Mouse (Mus musculus): ENCODE results near the gene Rab11b. TPM values are rescaled to one million over a fixed set of nuclear protein-coding genes. Genes with fewer than 3 reads are reported as not detected.
A peak's percentile ranks its signal among the peaks of the same experiment; 100 is the strongest.

Gene Rab11b
- polyA plus RNA-seq, 1 experiment: 73.4 TPM

DNA sequence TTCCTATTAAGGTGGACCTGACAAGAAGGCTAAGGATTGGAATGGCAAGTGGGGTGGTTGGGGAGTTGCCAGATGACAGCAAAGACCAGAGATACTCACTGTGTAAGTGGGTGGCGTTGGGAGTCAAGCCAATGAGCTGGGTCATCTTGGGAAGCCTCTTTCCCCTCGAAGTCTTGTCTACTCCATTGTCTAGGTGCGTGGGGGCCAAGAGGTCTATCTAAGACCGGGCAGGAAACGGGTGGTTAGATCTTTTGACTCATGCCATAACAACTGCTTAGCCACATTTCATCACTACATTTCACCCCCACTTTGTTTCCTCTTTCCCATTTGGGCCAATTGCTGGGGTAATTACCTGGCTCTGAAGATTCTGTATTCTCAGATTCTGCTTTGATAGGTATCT lies 20.1 kb upstream of the Rab11b start:
- Histone ChIP-seq H3K4me3 (ENCODE audit: insufficient read depth, low read depth, low read length) (peak overlapping the region; percentile 77), H3K27ac (replicated peaks; ENCODE audit: low read depth, low read length) (peak overlapping the region; percentile 98), H3K4me1 (ENCODE audit: control insufficient read depth, insufficient read depth, insufficient read length, low read length) (peaks cover 20% of the 10 kb centered on the region)

DNA sequence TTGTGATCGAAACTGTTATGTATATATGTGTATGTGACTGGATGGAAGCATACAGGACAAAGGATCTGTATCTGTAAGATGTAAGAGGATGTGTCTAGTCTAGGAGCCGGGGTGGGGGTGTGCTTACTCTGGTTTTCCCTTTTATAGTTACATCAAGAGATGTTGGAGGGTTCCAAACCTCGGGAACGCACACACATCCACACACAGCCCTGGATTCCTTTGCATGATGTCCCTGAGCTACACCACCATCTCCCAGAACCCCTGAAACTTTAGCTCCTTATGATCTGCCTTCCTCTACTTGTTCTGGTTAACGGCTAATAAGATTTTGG lies 19.6 kb upstream of the Rab11b start:
- Histone ChIP-seq H3K4me3 (ENCODE audit: insufficient read depth, low read depth, low read length) (peak overlapping the region; percentile 77), H3K27ac (replicated peaks; ENCODE audit: low read depth, low read length) (peak overlapping the region; percentile 98), H3K4me1 (ENCODE audit: control insufficient read depth, insufficient read depth, insufficient read length, low read length) (peaks cover 19% of the 10 kb centered on the region)

GRCm38 (mm10) chr17:33779271-33779966 lies 19.1 kb upstream of the Rab11b start:
- Histone ChIP-seq H3K4me3 (ENCODE audit: insufficient read depth, low read depth, low read length) (peak overlapping the region; percentile 77), H3K4me1 (ENCODE audit: control insufficient read depth, insufficient read depth, insufficient read length, low read length) (peaks cover 15% of the 10 kb centered on the region), H3K27ac (replicated peaks; ENCODE audit: low read depth, low read length) (peak overlapping the region; percentile 98)

DNA sequence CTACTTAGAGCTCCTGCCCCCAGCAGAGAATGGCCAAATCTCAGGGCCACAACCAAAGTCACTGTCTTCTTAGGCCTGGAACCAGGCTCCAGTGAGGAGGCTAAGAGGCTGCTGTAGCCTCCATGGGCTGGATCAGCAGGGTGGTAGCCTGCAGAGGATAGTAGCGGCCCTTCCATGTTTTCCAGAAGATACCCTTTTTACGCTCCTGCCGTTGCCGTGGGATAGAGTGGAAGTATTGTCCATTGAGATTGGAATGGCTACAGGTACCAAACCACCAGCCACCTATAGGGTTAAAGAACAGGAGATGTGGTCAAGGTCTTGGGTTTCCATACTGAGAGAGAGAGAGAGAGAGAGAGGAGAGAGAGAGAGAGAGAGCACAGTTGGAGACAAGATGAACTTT lies 15.0 kb upstream of the Rab11b start:
- Histone ChIP-seq H3K4me3 (ENCODE audit: insufficient read depth, low read depth, low read length) (no peak overlapping the region), H3K4me1 (ENCODE audit: control insufficient read depth, insufficient read depth, insufficient read length, low read length) (peaks cover 3% of the 10 kb centered on the region), H3K27ac (replicated peaks; ENCODE audit: low read depth, low read length) (peak overlapping the region; percentile 43)

DNA sequence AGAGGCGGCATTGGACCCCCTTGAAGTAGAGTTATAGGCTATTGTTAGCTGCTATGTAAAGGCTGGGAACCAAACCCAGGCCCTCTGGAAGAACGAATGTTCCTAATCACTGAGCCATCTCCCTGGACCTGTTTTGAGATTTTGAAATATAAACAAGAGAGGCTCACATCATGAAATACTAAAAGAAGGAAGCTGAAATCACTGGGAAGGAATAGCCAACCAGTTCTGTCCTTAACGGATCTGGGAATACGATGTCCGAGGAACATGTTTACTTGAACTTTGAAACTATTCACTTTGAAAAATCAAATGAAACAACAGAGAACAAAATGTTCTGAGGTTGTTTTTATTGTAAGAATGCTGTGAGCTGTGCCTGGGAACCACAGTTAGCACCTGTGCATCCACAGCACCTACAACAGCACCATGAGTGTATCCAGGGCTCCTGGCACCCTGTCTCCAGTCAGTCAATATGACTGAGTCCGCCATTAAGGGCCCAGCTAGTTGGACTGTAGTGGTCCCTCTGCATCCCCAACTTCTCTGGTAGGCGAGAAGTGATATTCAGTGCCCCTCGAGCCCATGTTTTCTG lies 14.3 kb upstream of the Rab11b start:
- Histone ChIP-seq H3K27ac (replicated peaks; ENCODE audit: low read depth, low read length) (no peak overlapping the region), H3K4me1 (ENCODE audit: control insufficient read depth, insufficient read depth, insufficient read length, low read length) (peaks cover 3% of the 10 kb centered on the region), H3K4me3 (ENCODE audit: insufficient read depth, low read depth, low read length) (no peak overlapping the region)

GRCm38 (mm10) chr17:33773871-33774572 lies 13.7 kb upstream of the Rab11b start:
- Histone ChIP-seq H3K4me1 (ENCODE audit: control insufficient read depth, insufficient read depth, insufficient read length, low read length) (peaks cover 3% of the 10 kb centered on the region), H3K27ac (replicated peaks; ENCODE audit: low read depth, low read length) (no peak overlapping the region), H3K4me3 (ENCODE audit: insufficient read depth, low read depth, low read length) (no peak overlapping the region)

DNA sequence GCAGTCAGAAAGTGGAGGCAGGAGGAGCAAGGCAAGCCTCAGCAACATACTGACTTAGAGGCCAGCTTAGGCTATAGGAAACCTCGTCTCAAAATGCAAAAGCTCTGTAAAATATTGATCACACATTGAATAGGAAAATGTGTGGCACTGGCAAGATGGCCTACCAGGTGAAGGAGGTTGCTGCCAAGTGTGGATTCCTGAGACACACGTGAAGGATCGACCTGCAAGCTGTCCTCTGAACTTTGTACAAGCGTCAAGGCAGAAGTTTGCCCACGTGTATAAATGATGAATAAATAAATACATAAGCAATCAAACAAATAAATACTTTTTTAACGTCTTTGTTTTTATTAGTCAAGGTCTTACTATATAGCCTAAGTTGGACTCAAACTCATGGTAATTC lies 13.1 kb upstream of the Rab11b start:
- Histone ChIP-seq H3K4me1 (ENCODE audit: control insufficient read depth, insufficient read depth, insufficient read length, low read length) (peaks cover under 1% of the 10 kb centered on the region), H3K4me3 (ENCODE audit: insufficient read depth, low read depth, low read length) (no peak overlapping the region), H3K27ac (replicated peaks; ENCODE audit: low read depth, low read length) (no peak overlapping the region)

DNA sequence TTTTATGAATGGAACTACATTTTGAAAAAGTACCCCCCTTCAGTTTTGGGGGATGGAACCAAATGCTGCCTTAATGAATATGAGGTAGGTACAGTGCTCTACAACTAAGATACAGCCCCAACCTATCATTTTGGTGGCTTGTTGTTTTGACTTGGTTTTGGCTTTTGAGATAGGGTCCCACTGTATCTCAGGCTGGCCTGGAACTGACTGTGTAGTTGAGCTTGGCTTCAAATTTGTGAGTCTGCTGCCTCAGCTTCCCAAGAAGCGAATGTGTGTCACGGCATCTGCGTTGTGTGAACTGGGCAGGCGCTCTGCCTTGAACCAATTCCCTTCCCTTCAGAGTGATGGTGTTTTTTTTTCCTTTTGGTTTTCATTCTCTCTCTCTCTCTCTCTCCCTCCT lies 11.3 kb upstream of the Rab11b start:
- Histone ChIP-seq H3K4me3 (ENCODE audit: insufficient read depth, low read depth, low read length) (no peak overlapping the region), H3K27ac (replicated peaks; ENCODE audit: low read depth, low read length) (no peak overlapping the region), H3K4me1 (ENCODE audit: control insufficient read depth, insufficient read depth, insufficient read length, low read length) (no peaks in the 10 kb centered on the region)

GRCm38 (mm10) chr17:33766389-33766788 lies 6.1 kb upstream of the Rab11b start:
- Histone ChIP-seq H3K4me3 (ENCODE audit: insufficient read depth, low read depth, low read length) (no peak overlapping the region), H3K4me1 (ENCODE audit: control insufficient read depth, insufficient read depth, insufficient read length, low read length) (no peaks in the 10 kb centered on the region), H3K27ac (replicated peaks; ENCODE audit: low read depth, low read length) (no peak overlapping the region)

DNA sequence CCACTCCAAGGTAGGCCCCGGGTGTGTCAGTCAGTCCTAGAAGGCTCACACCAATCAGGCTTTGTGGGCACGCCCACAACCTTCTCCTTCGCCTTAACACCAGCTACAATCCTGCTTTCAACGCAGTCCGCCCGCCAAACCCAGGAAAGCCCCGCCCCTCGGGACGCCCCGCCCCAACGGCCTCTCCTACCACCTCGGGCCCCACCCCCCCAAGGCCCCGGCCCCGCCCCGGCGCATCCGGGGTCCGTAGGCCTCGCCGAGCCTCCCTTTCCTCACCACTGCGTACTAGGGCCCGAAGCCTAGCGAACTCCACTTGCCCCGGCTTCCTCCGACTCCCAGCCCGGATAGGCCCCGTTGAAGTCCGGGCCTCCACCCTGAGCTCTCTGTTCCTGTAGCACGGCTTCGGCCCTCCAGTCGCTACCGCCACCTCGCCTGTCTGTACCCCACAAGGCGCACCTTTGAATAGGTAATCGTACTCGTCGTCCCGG lies 519 bp downstream of the Rab11b start:
- Histone ChIP-seq H3K4me1 (ENCODE audit: control insufficient read depth, insufficient read depth, insufficient read length, low read length) (peaks cover 22% of the 10 kb centered on the region), H3K27ac (replicated peaks; ENCODE audit: low read depth, low read length) (peak overlapping the region; percentile 100), H3K4me3 (ENCODE audit: insufficient read depth, low read depth, low read length) (peak overlapping the region; percentile 93)

DNA sequence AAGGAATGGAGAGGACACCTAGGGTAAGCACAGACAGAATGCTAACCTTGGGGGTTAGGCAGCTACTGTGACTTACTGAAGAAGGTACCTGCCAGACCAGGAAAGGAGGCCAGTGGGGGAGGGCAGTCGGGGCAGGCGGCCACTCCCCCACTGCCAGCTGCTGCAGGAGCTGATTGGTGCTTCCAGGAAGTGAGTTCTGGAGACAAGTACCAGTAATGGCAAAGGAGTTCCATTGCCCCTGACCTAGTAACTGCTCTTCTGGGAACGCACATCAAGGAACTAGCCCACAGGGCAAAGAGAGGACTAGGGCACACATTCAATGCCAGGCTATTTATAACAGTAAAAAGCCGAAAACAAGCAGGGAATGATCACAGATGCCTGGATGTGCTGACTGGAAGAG lies 3.1 kb downstream of the Rab11b start:
- H3K27ac ChIP-seq (replicated peaks; ENCODE audit: low read depth, low read length): peak overlapping the region; percentile 84
- H3K4me1 ChIP-seq (ENCODE audit: control insufficient read depth, insufficient read depth, insufficient read length, low read length): peaks cover 41% of the 10 kb centered on the region
- H3K4me3 ChIP-seq (ENCODE audit: insufficient read depth, low read depth, low read length): no peak overlapping the region

DNA sequence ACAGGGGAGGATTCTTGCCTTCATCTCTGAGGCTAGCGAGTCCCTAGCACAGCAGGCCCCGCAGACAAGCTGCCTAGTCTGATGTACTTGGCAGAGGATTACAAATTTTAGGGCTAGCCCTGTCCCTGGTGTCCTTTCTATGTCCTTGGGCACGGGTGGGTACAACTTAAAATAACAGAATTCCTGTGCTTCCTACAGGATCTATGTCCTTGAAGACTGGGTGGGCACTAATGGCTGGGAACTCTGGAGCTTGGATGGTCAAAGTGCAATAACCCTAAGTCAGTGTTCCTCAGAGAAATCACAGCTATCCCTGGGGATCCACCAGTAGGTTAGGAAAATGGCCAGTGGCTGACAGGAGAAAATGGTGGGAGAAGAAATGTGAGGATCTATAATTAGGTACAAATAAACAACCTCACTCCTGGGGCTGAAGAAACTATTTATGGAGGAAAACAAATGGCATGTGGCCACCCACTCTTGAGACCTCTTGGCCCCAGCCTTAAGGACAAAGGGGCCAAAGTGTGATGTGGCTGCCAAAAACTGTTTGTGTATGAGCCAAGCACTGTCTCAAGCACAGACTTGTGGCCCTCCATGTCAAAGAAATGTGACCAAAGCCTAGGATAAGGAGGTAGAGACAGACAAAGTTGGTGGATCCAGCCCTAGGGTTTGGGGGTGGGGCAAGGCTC lies 4.1 kb downstream of the Rab11b start:
- H3K27ac ChIP-seq (replicated peaks; ENCODE audit: low read depth, low read length): peak overlapping the region; percentile 84
- no peak overlapping the region for H3K4me3 ChIP-seq (ENCODE audit: insufficient read depth, low read depth, low read length)
- H3K4me1 ChIP-seq (ENCODE audit: control insufficient read depth, insufficient read depth, insufficient read length, low read length): peaks cover 43% of the 10 kb centered on the region

DNA sequence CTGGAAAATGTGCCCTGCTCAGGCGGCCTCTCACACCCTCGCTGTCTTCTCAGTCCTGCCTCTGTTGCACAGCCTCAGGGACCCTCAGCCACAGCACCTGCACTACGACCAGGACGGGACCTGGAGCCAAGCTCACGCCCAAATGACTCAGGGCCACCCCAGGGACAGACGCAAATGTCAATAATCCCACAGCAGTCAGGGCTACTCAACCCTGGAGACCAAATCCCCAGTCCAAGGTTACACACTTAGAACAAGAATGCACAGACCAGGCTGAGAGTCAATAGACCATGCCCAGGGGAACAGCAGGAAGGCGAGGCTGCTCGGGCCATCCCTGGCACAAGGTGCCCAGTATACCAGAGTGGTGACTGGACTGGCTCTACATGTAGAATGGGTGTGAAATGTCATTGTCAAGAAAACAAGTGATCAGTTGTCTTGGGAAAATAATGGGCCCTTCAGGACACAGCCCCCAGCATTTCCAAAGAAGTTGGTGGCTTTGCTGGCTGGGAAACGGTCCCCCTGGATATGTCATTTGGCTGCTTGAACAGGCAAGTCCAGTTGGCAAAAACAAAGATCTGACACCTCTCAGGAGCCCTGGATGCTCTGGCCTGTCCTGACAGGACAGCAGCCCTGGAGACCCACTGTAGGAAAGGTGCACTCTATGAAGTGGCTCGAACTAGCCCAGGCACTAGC lies 4.8 kb downstream of the Rab11b start:
- H3K27ac ChIP-seq (replicated peaks; ENCODE audit: low read depth, low read length): peak overlapping the region; percentile 84
- H3K4me1 ChIP-seq (ENCODE audit: control insufficient read depth, insufficient read depth, insufficient read length, low read length): peaks cover 49% of the 10 kb centered on the region

GRCm38 (mm10) chr17:33754656-33755055 lies 5.7 kb downstream of the Rab11b start:
- Histone ChIP-seq H3K4me3 (ENCODE audit: insufficient read depth, low read depth, low read length) (no peak overlapping the region), H3K27ac (replicated peaks; ENCODE audit: low read depth, low read length) (peak overlapping the region; percentile 22), H3K4me1 (ENCODE audit: control insufficient read depth, insufficient read depth, insufficient read length, low read length) (peaks cover 58% of the 10 kb centered on the region)

More for the DNA sequence above, 4.8 kb downstream of the Rab11b start:
- H3K4me3 ChIP-seq (ENCODE audit: insufficient read depth, low read depth, low read length): no peak overlapping the region

DNA sequence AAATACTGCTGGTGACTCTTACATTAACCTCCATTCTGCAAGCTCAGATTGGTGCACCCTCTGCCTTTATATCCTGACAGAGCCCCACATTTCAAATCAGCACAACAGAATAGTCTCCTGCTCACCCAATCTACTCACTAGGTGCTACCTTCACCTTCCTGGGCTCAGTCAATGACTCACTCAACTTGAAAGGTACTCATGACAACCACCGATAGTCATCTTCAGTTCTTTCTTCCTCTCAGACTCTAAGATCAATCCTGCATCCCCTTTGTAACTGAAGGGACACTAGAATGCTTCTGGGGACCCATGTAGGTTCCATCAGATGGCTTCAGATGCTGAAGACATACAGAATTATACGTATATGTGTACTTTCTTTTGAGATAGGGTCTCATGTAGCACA lies 8.0 kb downstream of the Rab11b start:
- H3K4me1 ChIP-seq (ENCODE audit: control insufficient read depth, insufficient read depth, insufficient read length, low read length): peaks cover 50% of the 10 kb centered on the region
- no peak overlapping the region for H3K4me3 ChIP-seq (ENCODE audit: insufficient read depth, low read depth, low read length)
- H3K27ac ChIP-seq (replicated peaks; ENCODE audit: low read depth, low read length): 0 out of 2 replicates have a peak overlapping the region, but pooled peaks have one; percentile 2

All from brown adipose tissue, adult 24 weeks (tissue).